Mouse (Mus musculus) thymus, adult 2 months (tissue): Measurements from ENCODE around the gene Prkg1.

ENCODE experiments used
- CTCF ChIP-seq: fragments of 200-500 bp; IDR thresholded peaks from 2 replicates; pipeline ENCODE4 v1.5.1; 2012; ENCODE audit warnings: mild to moderate bottlenecking, control low read depth, low read length, moderate library complexity, borderline replicate concordance; ENCODE audit not compliant: control insufficient read depth, poor library complexity, insufficient read depth; ENCODE audit errors: extremely low read depth
- POLR2A ChIP-seq: fragments of 200-500 bp; IDR thresholded peaks from 2 replicates; pipeline ENCODE4 v1.6.1; 2012; ENCODE audit warnings: mild to moderate bottlenecking, low read length, control low read depth, moderate library complexity; ENCODE audit not compliant: control insufficient read depth, poor library complexity, insufficient read depth; ENCODE audit errors: extremely low read depth

DNA sequence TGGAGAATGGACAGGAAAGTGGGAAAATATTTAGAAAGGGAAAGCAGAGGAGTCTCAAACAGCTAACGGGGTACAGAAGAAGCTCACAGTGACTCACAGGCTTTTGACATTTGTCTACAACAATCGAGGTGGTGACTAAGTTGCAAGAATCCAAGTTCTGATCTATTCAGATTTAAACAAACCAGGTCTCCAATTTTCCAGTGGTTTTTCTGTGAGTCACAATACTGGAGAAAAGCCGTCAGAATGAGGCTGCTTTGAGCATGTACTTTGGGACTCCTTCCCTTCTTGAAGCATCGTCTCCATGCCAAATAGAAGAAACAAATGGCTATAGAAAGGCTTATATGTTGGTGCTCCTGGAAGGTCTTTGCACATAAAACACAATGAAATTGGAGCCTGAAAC lies 151.7 kb downstream of the Prkg1 start:
- no peak for TF ChIP-seq POLR2A
- TF ChIP-seq CTCF = no peak
